Mouse (Mus musculus): Measurements from ENCODE around the gene Acss1. TPM values are rescaled to one million over a fixed set of nuclear protein-coding genes. Genes with fewer than 3 reads are reported as not detected.

Acss1 gene
- total and polyA plus RNA-seq, 2 experiments from 2014 or later = 14.1 to 17.8 TPM

DNA sequence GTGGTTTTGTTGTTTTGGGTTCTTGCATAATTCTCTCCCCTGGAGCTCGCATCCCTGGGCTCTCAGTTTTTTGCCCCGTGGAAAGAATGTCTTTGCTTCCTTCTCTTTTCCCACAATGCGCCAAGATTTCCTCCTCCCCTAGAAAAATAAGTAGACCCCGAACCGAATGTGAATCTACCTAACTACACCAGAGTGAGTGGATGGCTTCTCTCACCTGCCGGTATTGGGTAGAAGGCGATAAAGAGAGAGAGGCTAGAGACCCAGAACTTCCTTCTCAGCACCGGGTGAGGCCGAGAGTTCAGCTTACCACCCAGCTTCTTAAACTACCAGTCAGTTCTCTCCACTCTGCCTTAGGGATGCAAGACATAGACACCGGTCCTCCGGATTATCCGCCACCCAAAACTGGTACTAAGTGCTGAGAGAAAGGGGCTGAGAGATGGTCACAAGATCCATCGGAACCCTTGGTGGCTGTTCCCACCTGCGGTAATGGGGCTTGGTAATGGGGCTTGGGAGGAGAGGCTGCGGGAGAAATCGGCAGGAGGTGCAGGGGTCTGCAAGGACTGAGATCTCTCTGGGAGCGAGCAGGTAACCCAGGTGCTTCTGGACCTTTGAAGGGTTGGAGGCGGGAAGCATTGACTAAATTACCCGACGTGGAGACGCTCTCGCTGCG, 19.7 kb upstream of the Acss1 start:
- WGBS = 5% methylated on average over 23 of the region's 23 CpGs
- Histone ChIP-seq H3K4me2 (ENCODE audit: low read depth) (peak overlapping the region; percentile 61), H3K4me3 (ENCODE audit: low read depth, low read length) (peak overlapping the region; percentile 35), H3K36me3 (ENCODE audit: insufficient read depth) (no peaks in the 10 kb centered on the region), H3K4me1 (ENCODE audit: insufficient read depth) (0 out of 2 replicates have a peak, but pooled peaks cover 5% of the 10 kb centered on the region), H3K27ac (ENCODE audit: low read depth, low read length) (no peak overlapping the region), H3K27me3 (ENCODE audit: insufficient read depth, low read length) (peaks cover 43% of the 10 kb centered on the region), H3K9ac (peak overlapping the region; percentile 23), H3K9me3 (ENCODE audit: low read length) (no peaks in the 10 kb centered on the region)
- ATAC-seq (no peak), DNase-seq (no peak)
- TF ChIP-seq CTCF (IDR thresholded peaks at IDR 0.05; ENCODE audit: low read depth) = no peak

DNA sequence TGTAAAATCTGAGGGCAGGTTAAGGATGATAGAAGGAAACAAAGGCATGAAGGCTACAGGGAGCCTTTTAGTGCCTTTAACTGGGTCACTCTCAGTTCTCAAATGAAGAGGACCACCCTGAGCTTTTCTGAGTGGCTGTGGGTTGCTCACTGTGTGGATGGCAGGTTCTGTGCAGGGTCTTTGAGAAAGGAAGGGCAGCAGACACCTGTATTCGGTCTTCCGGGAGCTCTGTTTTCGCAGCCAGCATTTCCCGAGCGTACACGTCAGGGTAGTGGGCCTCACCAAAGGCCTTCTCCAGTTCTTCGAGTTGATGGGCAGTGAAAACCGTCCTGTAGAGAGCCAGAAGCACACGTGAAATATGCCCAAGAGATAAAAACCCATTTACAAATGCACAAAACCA, 17.1 kb upstream of the Acss1 start:
- Histone ChIP-seq H3K27me3 (ENCODE audit: insufficient read depth, low read length) (peaks cover 32% of the 10 kb centered on the region), H3K9ac (no peak overlapping the region), H3K4me1 (ENCODE audit: insufficient read depth) (0 out of 2 replicates have a peak, but pooled peaks cover 5% of the 10 kb centered on the region), H3K4me2 (ENCODE audit: low read depth) (no peak overlapping the region), H3K4me3 (ENCODE audit: low read depth, low read length) (no peak overlapping the region), H3K36me3 (ENCODE audit: insufficient read depth) (no peaks in the 10 kb centered on the region), H3K27ac (ENCODE audit: low read depth, low read length) (no peak overlapping the region), H3K9me3 (ENCODE audit: low read length) (no peaks in the 10 kb centered on the region)
- TF ChIP-seq CTCF (IDR thresholded peaks at IDR 0.05; ENCODE audit: low read depth) = no peak
- WGBS = 94% methylated on average over 9 of the region's 9 CpGs
- ATAC-seq (no peak), DNase-seq (no peak)

DNA sequence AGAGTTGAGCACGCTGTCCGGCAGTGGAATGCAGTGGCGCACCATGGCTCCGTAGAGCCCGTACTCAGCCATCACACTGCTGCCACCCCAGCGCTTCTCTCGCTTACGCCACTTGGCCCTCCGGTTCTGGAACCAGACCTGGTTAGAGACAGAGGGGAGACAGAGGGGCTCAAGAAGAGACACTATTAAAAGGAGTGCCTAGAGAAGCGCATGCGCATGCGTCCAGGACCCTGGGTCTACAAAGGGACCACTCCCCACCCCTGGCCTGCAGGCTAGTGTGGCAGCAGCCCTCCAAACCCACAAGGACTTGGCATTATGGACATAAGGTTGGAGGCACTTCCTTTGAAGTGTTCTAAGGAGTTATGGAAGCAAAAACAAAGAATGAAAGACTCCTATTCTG, 16.2 kb upstream of the Acss1 start:
- DNase-seq (no peak), ATAC-seq (no peak)
- Histone ChIP-seq H3K27me3 (ENCODE audit: insufficient read depth, low read length) (peaks cover 22% of the 10 kb centered on the region), H3K27ac (ENCODE audit: low read depth, low read length) (no peak overlapping the region), H3K4me2 (ENCODE audit: low read depth) (no peak overlapping the region), H3K4me1 (ENCODE audit: insufficient read depth) (0 out of 2 replicates have a peak, but pooled peaks cover 5% of the 10 kb centered on the region), H3K9me3 (ENCODE audit: low read length) (no peaks in the 10 kb centered on the region), H3K9ac (no peak overlapping the region), H3K4me3 (ENCODE audit: low read depth, low read length) (no peak overlapping the region), H3K36me3 (ENCODE audit: insufficient read depth) (no peaks in the 10 kb centered on the region)
- no peak for TF ChIP-seq CTCF (IDR thresholded peaks at IDR 0.05; ENCODE audit: low read depth)
- 89% methylated on average over 12 of the region's 12 CpGs for WGBS

DNA sequence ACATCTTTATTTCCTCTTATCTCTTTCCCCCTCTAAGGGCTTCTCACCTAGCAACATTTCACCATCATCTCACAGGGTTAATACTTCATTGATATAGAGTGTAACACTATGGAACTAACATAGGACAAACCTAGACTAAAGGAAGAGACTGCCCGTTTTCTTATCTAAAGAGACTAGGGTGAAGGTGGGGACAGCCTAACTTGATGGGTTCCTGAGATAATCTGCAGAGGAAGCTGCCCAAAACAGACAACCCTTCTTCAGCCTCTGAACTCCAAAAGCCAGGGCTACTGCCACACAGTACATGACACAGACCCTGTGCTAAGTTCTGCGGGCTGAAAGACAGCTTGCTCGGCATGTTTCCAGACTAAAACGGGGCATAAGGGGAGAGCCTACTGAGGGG, 13.3 kb upstream of the Acss1 start:
- H3K36me3 ChIP-seq (ENCODE audit: insufficient read depth) = no peaks in the 10 kb centered on the region
- ATAC-seq = no peak

DNA sequence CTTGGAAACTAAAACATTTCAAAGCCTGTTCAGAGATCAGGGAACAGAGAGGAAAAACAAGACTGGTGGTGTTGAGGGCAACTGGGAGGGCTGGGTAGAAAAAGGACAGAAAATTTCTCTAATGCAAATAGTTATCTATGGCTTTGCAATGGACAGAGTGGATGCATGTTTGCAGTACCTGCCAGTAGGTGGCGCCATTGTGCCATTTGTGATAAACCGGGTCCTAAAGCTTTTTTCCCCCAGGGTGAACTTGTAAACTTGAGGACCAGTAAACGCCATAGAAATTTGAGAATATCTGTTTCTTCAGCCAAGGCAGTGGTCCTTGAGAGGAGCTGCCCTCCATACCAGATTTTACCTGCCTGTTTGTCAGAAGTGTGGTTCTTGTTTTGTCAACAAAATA, 10.1 kb upstream of the Acss1 start:
- H3K27ac ChIP-seq (ENCODE audit: low read depth, low read length) = no peak overlapping the region
- H3K27me3 ChIP-seq (ENCODE audit: insufficient read depth, low read length) = no peaks in the 10 kb centered on the region
- H3K9me3 ChIP-seq (ENCODE audit: low read length) = no peaks in the 10 kb centered on the region
- H3K4me2 ChIP-seq (ENCODE audit: low read depth) = no peak overlapping the region
- peak; percentile 88 for TF ChIP-seq CTCF (IDR thresholded peaks at IDR 0.05; ENCODE audit: low read depth)
- peak; percentile 79 for DNase-seq
- H3K36me3 ChIP-seq (ENCODE audit: insufficient read depth) = no peaks in the 10 kb centered on the region
- ATAC-seq = 0 out of 2 replicates have a peak, but pooled peaks have one; percentile 28
- no peak overlapping the region for H3K9ac ChIP-seq
- WGBS = 1% methylated on average over 3 of the region's 3 CpGs
- H3K4me3 ChIP-seq (ENCODE audit: low read depth, low read length) = no peak overlapping the region
- no peaks in the 10 kb centered on the region for H3K4me1 ChIP-seq (ENCODE audit: insufficient read depth)

More for the DNA sequence above, 13.3 kb upstream of the Acss1 start:
- no peak for DNase-seq
- Histone ChIP-seq H3K27me3 (ENCODE audit: insufficient read depth, low read length) (peaks cover 3% of the 10 kb centered on the region; the same call in 1 of the 2 replicates), H3K9me3 (ENCODE audit: low read length) (no peaks in the 10 kb centered on the region), H3K4me2 (ENCODE audit: low read depth) (no peak overlapping the region), H3K9ac (no peak overlapping the region), H3K27ac (ENCODE audit: low read depth, low read length) (no peak overlapping the region), H3K4me3 (ENCODE audit: low read depth, low read length) (no peak overlapping the region), H3K4me1 (ENCODE audit: insufficient read depth) (no peaks in the 10 kb centered on the region)
- no peak for TF ChIP-seq CTCF (IDR thresholded peaks at IDR 0.05; ENCODE audit: low read depth)
- WGBS = 60% methylated on average over 4 of the region's 4 CpGs

DNA sequence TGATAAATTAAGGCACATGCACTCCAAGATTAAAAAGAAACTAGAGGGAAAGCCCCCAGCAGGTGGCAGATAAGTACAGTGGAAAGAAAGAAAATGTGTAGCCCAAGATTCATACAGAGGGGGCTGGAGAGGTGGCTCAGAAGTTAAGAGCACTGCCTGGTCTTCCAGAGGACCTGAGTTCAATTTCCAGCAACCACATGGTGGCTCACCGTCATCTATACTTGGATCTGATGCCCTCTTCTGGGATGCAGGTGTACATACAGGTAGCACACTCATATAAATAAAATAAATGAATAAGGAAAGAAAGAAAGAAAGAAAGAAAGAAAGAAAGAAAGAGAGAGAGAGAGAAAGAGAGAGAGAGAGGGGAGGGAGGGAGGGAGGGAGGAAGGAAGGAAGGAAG, 7.2 kb upstream of the Acss1 start:
- H3K36me3 ChIP-seq (ENCODE audit: insufficient read depth) = no peaks in the 10 kb centered on the region
- H3K4me1 ChIP-seq (ENCODE audit: insufficient read depth) = no peaks in the 10 kb centered on the region
- no peak overlapping the region for H3K4me3 ChIP-seq (ENCODE audit: low read depth, low read length)
- no peak for ATAC-seq
- H3K9me3 ChIP-seq (ENCODE audit: low read length) = no peaks in the 10 kb centered on the region
- no peak for DNase-seq
- H3K9ac ChIP-seq = no peak overlapping the region
- 30% methylated on average over 1 of the region's 1 CpGs for WGBS
- TF ChIP-seq CTCF (IDR thresholded peaks at IDR 0.05; ENCODE audit: low read depth) = no peak
- H3K4me2 ChIP-seq (ENCODE audit: low read depth) = no peak overlapping the region
- no peaks in the 10 kb centered on the region for H3K27me3 ChIP-seq (ENCODE audit: insufficient read depth, low read length)
- H3K27ac ChIP-seq (ENCODE audit: low read depth, low read length) = no peak overlapping the region

DNA sequence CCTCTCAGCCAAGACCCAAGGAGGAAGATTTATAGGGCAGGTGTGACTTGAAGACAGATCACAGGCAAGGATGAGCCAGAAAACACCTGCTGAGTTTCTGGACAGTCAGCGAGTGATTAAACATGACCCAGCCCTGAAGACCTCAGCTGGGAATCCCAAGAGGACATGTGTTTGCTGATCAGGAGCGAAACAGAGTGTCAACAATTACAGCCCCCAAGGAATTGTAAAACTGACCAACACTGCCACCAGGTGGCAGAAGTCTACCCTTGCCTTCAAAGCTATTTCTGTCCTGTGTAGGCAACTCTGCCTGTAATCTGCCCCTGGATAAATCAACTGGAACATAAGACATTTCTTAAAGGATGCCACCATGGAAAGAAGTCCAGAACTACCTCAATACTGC, 6.6 kb upstream of the Acss1 start:
- Histone ChIP-seq H3K4me3 (ENCODE audit: low read depth, low read length) (no peak overlapping the region), H3K27ac (ENCODE audit: low read depth, low read length) (no peak overlapping the region), H3K9me3 (ENCODE audit: low read length) (no peaks in the 10 kb centered on the region), H3K36me3 (ENCODE audit: insufficient read depth) (no peaks in the 10 kb centered on the region), H3K9ac (no peak overlapping the region), H3K4me1 (ENCODE audit: insufficient read depth) (no peaks in the 10 kb centered on the region), H3K4me2 (ENCODE audit: low read depth) (no peak overlapping the region), H3K27me3 (ENCODE audit: insufficient read depth, low read length) (no peaks in the 10 kb centered on the region)
- DNase-seq (peak; percentile 88), ATAC-seq (peak; percentile 85)
- 0% methylated on average over 2 of the region's 2 CpGs for WGBS
- TF ChIP-seq CTCF (IDR thresholded peaks at IDR 0.05; ENCODE audit: low read depth) = peak; percentile 87
